Mouse (Mus musculus) embryonic facial prominence, embryonic 10.5 days (tissue): ENCODE data around the gene Erp44. TPM values are rescaled to one million over a fixed set of nuclear protein-coding genes. Genes with fewer than 3 reads are reported as not detected.

Source experiments
- DNase-seq: peaks from one replicate; pipeline ENCODE4 v3.0.0-alpha.2; 2017; ENCODE audit warnings: low spot score
- H3K27ac ChIP-seq: fragments of 300-500 bp; sonication (generic); replicated peaks from 2 replicates; pipeline ENCODE4 v1.5.1; 2016; ENCODE audit warnings: mild to moderate bottlenecking
- H3K27me3 ChIP-seq: fragments of 300-500 bp; sonication (generic); replicated peaks from 2 replicates; pipeline ENCODE4 v1.6.1; 2016; ENCODE audit warnings: low read depth, mild to moderate bottlenecking; ENCODE audit not compliant: poor library complexity, severe bottlenecking
- H3K36me3 ChIP-seq: fragments of 300-500 bp; sonication (generic); replicated peaks from 2 replicates; pipeline ENCODE4 v1.6.1; 2016; ENCODE audit warnings: mild to moderate bottlenecking, moderate library complexity
- H3K4me1 ChIP-seq: fragments of 300-500 bp; sonication (generic); 2 replicates; pipeline ENCODE4 v1.6.1; 2016
- H3K4me3 ChIP-seq: fragments of 300-500 bp; sonication (generic); 2 replicates; pipeline ENCODE4 v1.5.1; 2016; ENCODE audit warnings: mild to moderate bottlenecking, moderate library complexity
- H3K9me3 ChIP-seq: fragments of 300-500 bp; sonication (generic); 2 replicates; pipeline ENCODE4 v1.6.1; 2016; ENCODE audit warnings: mild to moderate bottlenecking
- WGBS: fragments of 180-500 bp; shearing (Covaris S2); methylation state at CpG from one replicate; pipeline ENCODE4 v1.1.7; 2016; 5-methylcytosine and 5-hydroxymethylcytosine counted together
- polyA plus RNA-seq: library from polyadenylated mRNA; unstranded; fragments of >200 nt; fragmentation: Nextera tagmentation; extraction: Ambion mirVana; gene quantifications from 2 replicates; pipeline ENCODE4 v1.2.1, GENCODE M21; 2016

Erp44 gene
- polyA plus RNA-seq, result 57.1 and 60.5 TPM in 2 replicates

- under 1% methylated on average over 41 of the region's 41 CpGs for WGBS
- peak; percentile 95 for DNase-seq
- H3K27ac ChIP-seq, result peak within 1 kb of the TSS; percentile 96
Observed at GRCm38 (mm10) chr4:48279498-48280134, at the start of gene Erp44, which contains the start of gene Invs. Gene Erp44, minus strand, starts transcription at chr4:48279558. Gene Invs, plus strand, starts transcription at chr4:48279760.

DNA sequence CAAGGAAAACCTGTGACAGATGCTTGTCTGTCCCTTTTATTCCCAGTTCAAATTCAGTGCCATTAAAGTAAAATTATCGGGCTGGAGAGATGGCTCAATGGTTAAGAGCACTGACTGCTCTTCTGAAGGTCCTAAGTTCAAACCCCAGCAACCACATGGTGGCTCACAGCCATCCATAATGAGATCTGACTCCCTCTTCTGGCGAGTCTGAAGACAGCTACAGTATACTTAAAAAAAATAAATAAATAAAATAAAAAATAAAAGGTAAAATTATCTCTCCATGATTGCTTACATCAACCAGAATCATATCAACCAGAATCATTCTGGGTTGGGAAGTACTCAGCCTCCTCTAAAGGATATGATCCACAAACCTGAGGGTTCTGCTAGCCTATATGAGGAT, 48.7 kb upstream of the Erp44 start:
- Histone ChIP-seq H3K27me3 (no peaks in the 10 kb centered on the region), H3K4me3 (no peak overlapping the region), H3K27ac (no peak overlapping the region), H3K4me1 (no peaks in the 10 kb centered on the region), H3K36me3 (no peaks in the 10 kb centered on the region), H3K9me3 (no peaks in the 10 kb centered on the region)
- WGBS, result 53% methylated on average over 2 of the region's 2 CpGs
- DNase-seq, result no peak

More at GRCm38 (mm10) chr4:48279498-48280134, at the start of gene Erp44, which contains the start of gene Invs:
- Histone ChIP-seq H3K27me3 (no peaks in the 10 kb centered on the region), H3K4me1 (peaks cover 16% of the 10 kb centered on the region), H3K4me3 (peak within 1 kb of the TSS; percentile 89), H3K9me3 (no peaks in the 10 kb centered on the region), H3K36me3 (no peaks in the 10 kb centered on the region; the same call in 1 of the 2 replicates)

GRCm38 (mm10) chr4:48327192-48327591, 47.8 kb upstream of the Erp44 start:
- no peak for DNase-seq
- no peaks in the 10 kb centered on the region for H3K9me3 ChIP-seq
- no peak overlapping the region for H3K4me3 ChIP-seq
- no peaks in the 10 kb centered on the region for H3K27me3 ChIP-seq
- H3K27ac ChIP-seq, result no peak overlapping the region
- no peaks in the 10 kb centered on the region for H3K36me3 ChIP-seq
- no peaks in the 10 kb centered on the region for H3K4me1 ChIP-seq

DNA sequence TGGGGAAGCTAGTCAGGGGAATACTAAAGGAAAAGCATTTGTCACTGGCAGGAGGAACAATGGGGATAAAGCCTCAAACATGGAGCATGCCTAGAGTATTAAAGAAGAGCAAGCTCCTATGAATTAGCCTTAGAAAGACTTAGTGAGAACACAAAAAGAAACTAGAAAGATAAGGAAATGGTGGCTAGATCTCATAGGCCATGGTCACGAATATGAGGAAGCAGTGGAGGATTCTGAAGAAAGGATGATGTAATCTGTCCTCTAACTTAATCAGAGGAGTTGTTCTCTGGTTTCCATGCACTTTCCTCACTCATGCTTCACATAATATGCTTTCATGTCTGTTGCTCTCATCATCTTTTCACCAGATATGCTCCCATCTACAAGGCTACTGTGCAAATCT, 42.7 kb upstream of the Erp44 start:
- Histone ChIP-seq H3K36me3 (no peaks in the 10 kb centered on the region), H3K27ac (no peak overlapping the region), H3K9me3 (no peaks in the 10 kb centered on the region), H3K4me1 (no peaks in the 10 kb centered on the region), H3K4me3 (no peak overlapping the region), H3K27me3 (no peaks in the 10 kb centered on the region)
- no peak for DNase-seq
- 78% methylated on average over 1 of the region's 1 CpGs for WGBS

DNA sequence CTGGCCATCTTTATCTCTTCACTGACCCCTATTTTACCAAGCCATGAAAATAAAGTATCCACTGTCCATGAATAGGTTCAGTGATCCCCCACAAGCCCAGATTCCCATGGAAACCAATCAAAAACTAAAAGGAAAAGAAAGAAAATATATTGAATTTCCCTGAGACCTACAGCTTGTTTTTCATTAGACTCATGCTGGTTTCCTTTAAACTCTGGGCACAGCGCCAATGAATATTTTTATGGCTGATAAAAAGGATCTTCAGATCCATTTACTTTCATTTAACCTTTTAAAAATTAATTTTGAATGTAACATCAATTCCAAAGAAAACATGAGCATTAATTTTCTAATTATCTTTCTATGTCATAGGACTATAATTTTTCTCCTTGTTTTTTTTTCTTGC, 41.9 kb upstream of the Erp44 start:
- H3K4me1 ChIP-seq, result no peaks in the 10 kb centered on the region
- H3K4me3 ChIP-seq, result no peak overlapping the region
- WGBS, result 88% methylated on average over 1 of the region's 1 CpGs
- H3K36me3 ChIP-seq, result no peaks in the 10 kb centered on the region
- DNase-seq, result no peak
- no peaks in the 10 kb centered on the region for H3K9me3 ChIP-seq
- H3K27ac ChIP-seq, result no peak overlapping the region
- no peaks in the 10 kb centered on the region for H3K27me3 ChIP-seq

DNA sequence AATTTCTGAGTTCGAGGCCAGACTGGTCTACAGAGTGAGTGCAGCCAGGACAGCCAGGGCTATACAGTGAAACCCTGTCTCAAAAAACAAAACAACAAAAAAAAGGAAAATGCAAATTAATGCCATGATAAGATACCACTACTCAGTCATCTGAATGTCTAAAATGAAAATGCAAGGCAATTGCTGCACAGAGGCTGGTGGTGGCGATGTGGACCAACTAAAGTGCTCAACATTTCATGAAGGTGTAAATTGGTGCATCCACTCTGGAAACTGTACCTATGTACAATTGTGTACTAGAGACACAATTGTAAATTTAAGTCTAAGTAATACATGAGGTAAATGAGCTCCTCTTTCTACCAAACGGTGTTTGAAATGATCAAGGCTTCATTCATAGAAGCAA, 36.7 kb upstream of the Erp44 start:
- H3K4me3 ChIP-seq, result no peak overlapping the region
- no peak for DNase-seq
- H3K9me3 ChIP-seq, result no peaks in the 10 kb centered on the region
- 92% methylated on average over 3 of the region's 3 CpGs for WGBS
- H3K27ac ChIP-seq, result no peak overlapping the region
- no peaks in the 10 kb centered on the region for H3K27me3 ChIP-seq
- no peaks in the 10 kb centered on the region for H3K4me1 ChIP-seq
- H3K36me3 ChIP-seq, result no peaks in the 10 kb centered on the region

GRCm38 (mm10) chr4:48314814-48315213, 35.5 kb upstream of the Erp44 start:
- Histone ChIP-seq H3K4me1 (no peaks in the 10 kb centered on the region), H3K4me3 (no peak overlapping the region), H3K27ac (no peak overlapping the region), H3K9me3 (no peaks in the 10 kb centered on the region), H3K36me3 (peaks cover 6% of the 10 kb centered on the region; the same call in 1 of the 2 replicates), H3K27me3 (no peaks in the 10 kb centered on the region)
- DNase-seq, result no peak
- 80% methylated on average over 3 of the region's 3 CpGs for WGBS

- Histone ChIP-seq H3K27ac (no peak overlapping the region), H3K27me3 (no peaks in the 10 kb centered on the region), H3K4me1 (no peaks in the 10 kb centered on the region), H3K36me3 (peaks cover 18% of the 10 kb centered on the region), H3K4me3 (no peak overlapping the region), H3K9me3 (no peaks in the 10 kb centered on the region; the same call in 1 of the 2 replicates)
- 67% methylated on average over 5 of the region's 5 CpGs for WGBS
- no peak for DNase-seq
Observed at GRCm38 (mm10) chr4:48287086-48287757, 7.9 kb upstream of the Erp44 start.

DNA sequence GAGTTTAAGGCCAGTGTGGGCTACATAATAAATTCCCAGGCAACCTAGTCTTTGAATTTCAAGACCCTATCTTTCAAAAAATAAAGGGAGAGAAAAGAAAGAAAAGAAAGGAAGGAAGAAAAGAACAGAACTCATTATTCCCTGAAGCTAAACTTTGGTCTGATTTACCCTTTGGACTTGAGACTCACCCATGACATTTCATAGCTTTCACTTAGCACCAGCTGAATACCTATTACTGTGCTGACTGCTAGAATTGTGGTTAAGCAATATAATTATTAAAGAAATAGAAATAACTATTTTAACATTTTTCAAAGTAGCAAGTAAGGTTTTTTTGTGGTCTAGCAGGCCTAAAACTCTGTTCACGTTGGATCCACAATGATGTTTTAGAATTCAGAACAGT, 1.8 kb upstream of the Erp44 start:
- Histone ChIP-seq H3K36me3 (no peaks in the 10 kb centered on the region), H3K27ac (no peak overlapping the region), H3K27me3 (no peaks in the 10 kb centered on the region), H3K9me3 (no peaks in the 10 kb centered on the region), H3K4me1 (peaks cover 16% of the 10 kb centered on the region), H3K4me3 (no peak overlapping the region)
- WGBS, result 89% methylated on average over 1 of the region's 1 CpGs
- no peak for DNase-seq

DNA sequence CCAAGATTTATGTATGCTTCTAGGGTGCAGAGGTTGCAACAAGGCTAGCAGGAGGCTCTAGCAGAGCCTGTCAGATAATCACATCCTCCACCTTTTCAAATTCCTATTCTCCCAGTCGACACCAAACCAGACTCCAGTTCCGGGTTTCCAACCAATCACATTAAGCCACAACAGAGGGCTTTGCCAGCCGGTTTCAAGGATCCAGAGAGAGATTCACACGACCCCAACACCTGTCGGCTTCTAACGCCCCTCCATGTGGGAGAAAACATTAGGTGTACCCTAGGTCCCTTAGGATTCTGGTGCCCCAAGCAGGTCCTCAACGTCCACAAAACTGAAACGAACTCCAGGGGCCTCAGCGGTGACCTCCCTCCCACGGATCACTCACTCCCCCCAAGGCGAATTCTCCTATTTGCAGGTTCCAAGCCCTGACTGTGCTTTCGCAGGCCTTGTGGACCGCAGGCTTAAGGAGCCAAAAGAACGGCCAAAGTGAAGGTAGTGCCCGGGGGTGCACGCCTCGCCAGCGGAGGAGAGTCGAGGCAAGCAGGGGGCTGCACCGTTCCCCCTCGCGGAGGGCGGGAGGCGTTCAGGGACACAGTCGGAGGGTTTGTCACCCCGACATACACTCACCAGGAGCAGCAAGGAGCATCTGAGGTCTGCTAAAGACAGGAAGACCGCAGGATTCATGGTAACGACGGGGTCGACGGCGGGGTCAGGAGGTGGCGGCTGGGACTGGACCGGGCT, 431 bp downstream of the Erp44 start:
- peak overlapping the region; percentile 96 for H3K27ac ChIP-seq
- WGBS, result under 1% methylated on average over 34 of the region's 34 CpGs

DNA sequence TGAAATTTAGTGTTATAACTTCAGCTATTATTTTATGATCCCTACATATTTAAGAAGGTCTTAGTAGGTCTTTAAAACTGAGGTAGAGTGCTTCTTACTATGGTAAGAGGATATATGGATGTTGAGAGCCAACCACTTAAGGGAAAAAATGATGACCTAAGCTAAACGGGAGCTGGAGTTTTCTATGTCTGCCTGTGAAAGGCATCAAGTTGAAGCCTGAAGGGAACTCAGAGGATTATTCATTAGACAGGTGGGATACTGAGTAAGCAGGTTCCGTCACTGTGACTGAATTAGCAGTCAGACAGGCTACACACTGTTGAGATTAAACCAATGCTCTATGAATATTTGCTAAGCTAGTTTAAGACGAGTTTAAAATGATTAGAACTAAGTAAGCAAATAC, 2.3 kb downstream of the Erp44 start:
- H3K9me3 ChIP-seq, result no peaks in the 10 kb centered on the region
- no peaks in the 10 kb centered on the region for H3K27me3 ChIP-seq
- peaks cover 9% of the 10 kb centered on the region for H3K36me3 ChIP-seq
- no peak overlapping the region for H3K27ac ChIP-seq
- H3K4me3 ChIP-seq, result no peak overlapping the region
- 87% methylated on average over 3 of the region's 3 CpGs for WGBS
- H3K4me1 ChIP-seq, result peaks cover 16% of the 10 kb centered on the region
- no peak for DNase-seq

More for the DNA sequence above, 431 bp downstream of the Erp44 start:
- Histone ChIP-seq H3K4me3 (peak overlapping the region; percentile 89), H3K9me3 (no peaks in the 10 kb centered on the region), H3K4me1 (peaks cover 16% of the 10 kb centered on the region), H3K27me3 (no peaks in the 10 kb centered on the region), H3K36me3 (peaks cover 7% of the 10 kb centered on the region)
- peak; percentile 52 for DNase-seq

DNA sequence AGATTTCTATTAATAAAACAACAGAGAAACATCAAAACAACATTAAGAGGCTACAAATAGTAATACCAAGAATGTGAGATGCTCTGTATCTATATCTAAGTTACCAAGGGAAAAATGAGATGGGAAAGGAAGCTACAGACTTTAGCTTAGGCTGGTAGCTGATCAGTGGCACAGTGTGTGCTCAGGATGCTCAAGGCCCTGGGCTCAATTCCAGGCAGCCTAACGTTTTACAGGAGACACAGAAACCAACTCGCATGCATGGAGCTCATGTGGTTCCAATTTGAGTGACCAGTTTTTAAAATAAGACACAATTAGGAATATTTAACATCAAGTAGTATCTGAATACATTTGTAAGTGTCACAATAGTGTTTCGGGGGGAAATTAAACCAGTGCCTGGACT, 3.6 kb downstream of the Erp44 start:
- 72% methylated on average over 3 of the region's 3 CpGs for WGBS
- Histone ChIP-seq H3K4me1 (peaks cover 16% of the 10 kb centered on the region), H3K4me3 (no peak overlapping the region), H3K9me3 (no peaks in the 10 kb centered on the region), H3K36me3 (peaks cover 9% of the 10 kb centered on the region), H3K27ac (no peak overlapping the region), H3K27me3 (no peaks in the 10 kb centered on the region)
- no peak for DNase-seq
